Mouse (Mus musculus) monocyte, adult 59 days (primary cell): ENCODE measurements around the gene Mtm1. TPM values are rescaled to one million over a fixed set of nuclear protein-coding genes. Genes with fewer than 3 reads are reported as not detected.

Experiments
- total RNA-seq, 2 experiments: library from RNA; stranded (reverse); gene quantifications; one replicate each; pipeline ENCODE4 v1.2.4; 2023

The Mtm1 gene
- total RNA-seq, result 10 to 100 TPM; 26.3 to 32.1 TPM

GRCm38 (mm10) chrX:71210467-71210866 is at the start of gene Mtm1:
Gene Mtm1, plus strand, starts transcription at chrX:71210767.

GRCm38 (mm10) chrX:71364554-71364991 is 154.0 kb downstream of the Mtm1 start, which contains the start of gene Mtmr1:
Gene Mtmr1, plus strand, starts transcription at chrX:71364760.

Other genes with a start within 250 kb of the Mtm1 start
- 1 to 10 TPM; 1.0 to 1.4 TPM for gene Mamld1, start 160.5 kb upstream of the Mtm1 start, total RNA-seq
- 10 to 100 TPM; 21.1 to 25.0 TPM for gene Mtmr1, start 154.0 kb downstream of the Mtm1 start, total RNA-seq